Mouse (Mus musculus): Measurements from ENCODE around the gene Gm20518. TPM values are rescaled to one million over a fixed set of nuclear protein-coding genes. Genes with fewer than 3 reads are reported as not detected.

The Gm20518 gene
- polyA plus RNA-seq, 1 experiment from 2014 or later: not detected

- Histone ChIP-seq H3K9ac (replicated peaks) (peak overlapping the region; percentile 78), H3K27ac (ENCODE audit: low read depth) (peak overlapping the region; percentile 87), H3K4me3 (ENCODE audit: low read depth, low read length) (peak overlapping the region; percentile 71), H3K36me3 (replicated peaks; ENCODE audit: insufficient read depth, low read length) (peaks cover 7% of the 10 kb centered on the region; the same call in 1 of the 2 replicates), H3K27me3 (ENCODE audit: insufficient read depth, low read length) (no peaks in the 10 kb centered on the region), H3K4me1 (ENCODE audit: insufficient read depth) (peaks cover 13% of the 10 kb centered on the region), H3K4me2 (ENCODE audit: low read depth, low read length) (peak overlapping the region; percentile 99), H3K9me3 (ENCODE audit: low read length) (no peaks in the 10 kb centered on the region)
- DNase-seq (peak; percentile 65), ATAC-seq (peak; percentile 29)
- TF ChIP-seq EP300 (IDR thresholded peaks at IDR 0.05; ENCODE audit: low read depth): no peak
- TF ChIP-seq CTCF (IDR thresholded peaks at IDR 0.05; ENCODE audit: low read depth): no peak
- 3% methylated on average over 65 of the region's 72 CpGs for WGBS (ENCODE audit: insufficient replicate concordance)
Observed at GRCm38 (mm10) chr16:17927351-17928082, 36.0 kb upstream of the Gm20518 start.

GRCm38 (mm10) chr16:17922163-17922538 is 30.7 kb upstream of the Gm20518 start:
- TF ChIP-seq EP300 (IDR thresholded peaks at IDR 0.05; ENCODE audit: low read depth): no peak
- no peak for TF ChIP-seq CTCF (IDR thresholded peaks at IDR 0.05; ENCODE audit: low read depth)
- DNase-seq (no peak), ATAC-seq (peak; percentile 30)
- H3K4me2 ChIP-seq (ENCODE audit: low read depth, low read length): peak overlapping the region; percentile 88
- peak overlapping the region; percentile 74 for H3K4me3 ChIP-seq (ENCODE audit: low read depth, low read length)
- no peaks in the 10 kb centered on the region for H3K9me3 ChIP-seq (ENCODE audit: low read length)
- WGBS (ENCODE audit: insufficient replicate concordance): under 1% methylated on average over 14 of the region's 14 CpGs
- peak overlapping the region; percentile 84 for H3K9ac ChIP-seq (replicated peaks)
- peaks cover 18% of the 10 kb centered on the region for H3K4me1 ChIP-seq (ENCODE audit: insufficient read depth)
- peak overlapping the region; percentile 72 for H3K27ac ChIP-seq (ENCODE audit: low read depth)
- peaks cover 7% of the 10 kb centered on the region; the same call in 1 of the 2 replicates for H3K36me3 ChIP-seq (replicated peaks; ENCODE audit: insufficient read depth, low read length)
- H3K27me3 ChIP-seq (ENCODE audit: insufficient read depth, low read length): no peaks in the 10 kb centered on the region

- H3K4me2 ChIP-seq (ENCODE audit: low read depth, low read length): peak overlapping the region; percentile 88
- 0 out of 2 replicates have a peak, but pooled peaks cover 1% of the 10 kb centered on the region for H3K27me3 ChIP-seq (ENCODE audit: insufficient read depth, low read length)
- H3K9ac ChIP-seq (replicated peaks): peak overlapping the region; percentile 84
- peak overlapping the region; percentile 74 for H3K4me3 ChIP-seq (ENCODE audit: low read depth, low read length)
- H3K36me3 ChIP-seq (replicated peaks; ENCODE audit: insufficient read depth, low read length): peaks cover 7% of the 10 kb centered on the region; the same call in 1 of the 2 replicates
- DNase-seq: peak; percentile 96
- peaks cover 17% of the 10 kb centered on the region for H3K4me1 ChIP-seq (ENCODE audit: insufficient read depth)
- no peaks in the 10 kb centered on the region for H3K9me3 ChIP-seq (ENCODE audit: low read length)
- TF ChIP-seq CTCF (IDR thresholded peaks at IDR 0.05; ENCODE audit: low read depth): peak; percentile 66
- no peak for TF ChIP-seq EP300 (IDR thresholded peaks at IDR 0.05; ENCODE audit: low read depth)
- H3K27ac ChIP-seq (ENCODE audit: low read depth): peak overlapping the region; percentile 83
- peak; percentile 95 for ATAC-seq
- 1% methylated on average over 47 of the region's 47 CpGs for WGBS (ENCODE audit: insufficient replicate concordance)
Observed at GRCm38 (mm10) chr16:17921325-17922162, 30.1 kb upstream of the Gm20518 start.

- ATAC-seq (no peak), DNase-seq (no peak)
- H3K4me1 ChIP-seq (ENCODE audit: insufficient read depth): peaks cover 17% of the 10 kb centered on the region
- TF ChIP-seq CTCF (IDR thresholded peaks at IDR 0.05; ENCODE audit: low read depth): no peak
- TF ChIP-seq EP300 (IDR thresholded peaks at IDR 0.05; ENCODE audit: low read depth): no peak
- H3K27me3 ChIP-seq (ENCODE audit: insufficient read depth, low read length): peaks cover 11% of the 10 kb centered on the region
- WGBS (ENCODE audit: insufficient replicate concordance): 46% methylated on average over 20 of the region's 20 CpGs
- 0 out of 2 replicates have a peak overlapping the region, but pooled peaks have one; percentile 84 for H3K9ac ChIP-seq (replicated peaks)
- no peak overlapping the region for H3K4me3 ChIP-seq (ENCODE audit: low read depth, low read length)
- H3K36me3 ChIP-seq (replicated peaks; ENCODE audit: insufficient read depth, low read length): no peaks in the 10 kb centered on the region
- H3K4me2 ChIP-seq (ENCODE audit: low read depth, low read length): peak overlapping the region; percentile 88
- H3K9me3 ChIP-seq (ENCODE audit: low read length): no peaks in the 10 kb centered on the region
- no peak overlapping the region for H3K27ac ChIP-seq (ENCODE audit: low read depth)
Observed at GRCm38 (mm10) chr16:17920586-17920985, 29.1 kb upstream of the Gm20518 start.

- TF ChIP-seq EP300 (IDR thresholded peaks at IDR 0.05; ENCODE audit: low read depth) (no peak), CTCF (IDR thresholded peaks at IDR 0.05; ENCODE audit: low read depth) (no peak)
- DNase-seq (no peak), ATAC-seq (no peak)
- H3K27me3 ChIP-seq (ENCODE audit: insufficient read depth, low read length): peaks cover 48% of the 10 kb centered on the region
- H3K27ac ChIP-seq (ENCODE audit: low read depth): no peak within 1 kb of the TSS
- peak within 1 kb of the TSS; percentile 44 for H3K4me3 ChIP-seq (ENCODE audit: low read depth, low read length)
- WGBS (ENCODE audit: insufficient replicate concordance): 2% methylated on average over 91 of the region's 106 CpGs
- H3K9me3 ChIP-seq (ENCODE audit: low read length): no peaks in the 10 kb centered on the region
- H3K36me3 ChIP-seq (replicated peaks; ENCODE audit: insufficient read depth, low read length): no peaks in the 10 kb centered on the region
- H3K9ac ChIP-seq (replicated peaks): no peak within 1 kb of the TSS
- peak within 1 kb of the TSS; percentile 70 for H3K4me2 ChIP-seq (ENCODE audit: low read depth, low read length)
- H3K4me1 ChIP-seq (ENCODE audit: insufficient read depth): peaks cover 18% of the 10 kb centered on the region
Observed at GRCm38 (mm10) chr16:17914307-17915249, 23.1 kb upstream of the Gm20518 start, which contains the start of gene Gsc2. Gene Gsc2 (minus strand): TSS chr16:17915059.

Measured in liver, postnatal 0 days (tissue).